Mouse (Mus musculus) forebrain, embryonic 10.5 days (tissue): ENCODE data around the gene Dexi. TPM values are rescaled to one million over a fixed set of nuclear protein-coding genes. Genes with fewer than 3 reads are reported as not detected.

Experiments
- DNase-seq: peaks from one replicate; pipeline ENCODE4 v3.0.0-alpha.2; 2017; ENCODE audit warnings: low spot score; ENCODE audit errors: extremely low spot score
- H3K27ac ChIP-seq: fragments of 300-500 bp; sonication (generic); 2 replicates; pipeline ENCODE4 v1.5.1; 2016; ENCODE audit warnings: mild to moderate bottlenecking
- H3K27me3 ChIP-seq: fragments of 300-500 bp; sonication (generic); 2 replicates; pipeline ENCODE4 v1.6.1; 2016; ENCODE audit warnings: mild to moderate bottlenecking; ENCODE audit not compliant: poor library complexity, severe bottlenecking
- H3K36me3 ChIP-seq: fragments of 300-500 bp; sonication (generic); replicated peaks from 2 replicates; pipeline ENCODE4 v1.6.1; 2016; ENCODE audit warnings: mild to moderate bottlenecking, moderate library complexity
- H3K4me1 ChIP-seq: fragments of 300-500 bp; sonication (generic); 2 replicates; pipeline ENCODE4 v1.6.1; 2016
- H3K4me3 ChIP-seq: fragments of 300-500 bp; sonication (generic); 2 replicates; pipeline ENCODE4 v1.5.1; 2016; ENCODE audit warnings: mild to moderate bottlenecking, moderate library complexity
- H3K9me3 ChIP-seq: fragments of 300-500 bp; sonication (generic); 2 replicates; pipeline ENCODE4 v1.6.1; 2016; ENCODE audit warnings: mild to moderate bottlenecking, moderate library complexity
- WGBS: fragments of 180-500 bp; shearing (Covaris S2); methylation state at CpG from one replicate; pipeline ENCODE4 v1.1.7; 2016; 5-methylcytosine and 5-hydroxymethylcytosine counted together
- polyA plus RNA-seq: library from polyadenylated mRNA; unstranded; fragments of >200 nt; fragmentation: Nextera tagmentation; extraction: Ambion mirVana; gene quantifications from 2 replicates; pipeline ENCODE4 v1.2.1, GENCODE M21; 2016

The Dexi gene
- polyA plus RNA-seq, 1 experiment from 2014 or later: 14.1 TPM

GRCm38 (mm10) chr16:10565278-10565885 is 22.5 kb upstream of the Dexi start:
- peaks cover 10% of the 10 kb centered on the region for H3K4me1 ChIP-seq
- H3K36me3 ChIP-seq: peaks cover 25% of the 10 kb centered on the region
- 40% methylated on average over 4 of the region's 4 CpGs for WGBS
- H3K27me3 ChIP-seq: no peaks in the 10 kb centered on the region
- DNase-seq: peak; percentile 69
- no peak overlapping the region for H3K27ac ChIP-seq
- no peaks in the 10 kb centered on the region for H3K9me3 ChIP-seq
- H3K4me3 ChIP-seq: no peak overlapping the region

- 95% methylated on average over 8 of the region's 8 CpGs for WGBS
These were observed 17.1 kb upstream of the Dexi start for GRCm38 (mm10) chr16:10559991-10560390.

GRCm38 (mm10) chr16:10553858-10554257 is 11.0 kb upstream of the Dexi start:
- no peaks in the 10 kb centered on the region for H3K27me3 ChIP-seq
- no peaks in the 10 kb centered on the region for H3K36me3 ChIP-seq
- DNase-seq: no peak
- H3K9me3 ChIP-seq: no peaks in the 10 kb centered on the region
- H3K4me1 ChIP-seq: no peaks in the 10 kb centered on the region
- 89% methylated on average over 2 of the region's 2 CpGs for WGBS
- H3K4me3 ChIP-seq: no peak overlapping the region
- no peak overlapping the region for H3K27ac ChIP-seq

More at GRCm38 (mm10) chr16:10559991-10560390, 17.1 kb upstream of the Dexi start:
- Histone ChIP-seq H3K9me3 (no peaks in the 10 kb centered on the region), H3K36me3 (peaks cover 20% of the 10 kb centered on the region), H3K27me3 (no peaks in the 10 kb centered on the region), H3K4me1 (no peaks in the 10 kb centered on the region), H3K27ac (no peak overlapping the region), H3K4me3 (no peak overlapping the region)
- no peak for DNase-seq

- H3K9me3 ChIP-seq: no peaks in the 10 kb centered on the region
- no peak overlapping the region for H3K4me3 ChIP-seq
- H3K27me3 ChIP-seq: no peaks in the 10 kb centered on the region
- no peak for DNase-seq
- no peak overlapping the region for H3K27ac ChIP-seq
- no peaks in the 10 kb centered on the region for H3K36me3 ChIP-seq
- H3K4me1 ChIP-seq: peaks cover 5% of the 10 kb centered on the region
- 88% methylated on average over 4 of the region's 4 CpGs for WGBS
These were observed 8.7 kb upstream of the Dexi start for GRCm38 (mm10) chr16:10551592-10551991.

GRCm38 (mm10) chr16:10549600-10549999 is 6.7 kb upstream of the Dexi start:
- no peaks in the 10 kb centered on the region for H3K36me3 ChIP-seq
- H3K9me3 ChIP-seq: no peaks in the 10 kb centered on the region
- H3K27ac ChIP-seq: no peak overlapping the region
- no peak for DNase-seq
- no peak overlapping the region for H3K4me3 ChIP-seq
- H3K4me1 ChIP-seq: peaks cover 20% of the 10 kb centered on the region
- H3K27me3 ChIP-seq: no peaks in the 10 kb centered on the region
- WGBS: 91% methylated on average over 2 of the region's 2 CpGs

- no peaks in the 10 kb centered on the region for H3K27me3 ChIP-seq
- WGBS: 68% methylated on average over 3 of the region's 3 CpGs
These were observed 6.1 kb upstream of the Dexi start for GRCm38 (mm10) chr16:10548938-10549337.

GRCm38 (mm10) chr16:10546865-10547264 is 4.0 kb upstream of the Dexi start:
- DNase-seq: no peak
- no peak overlapping the region; the same call in 1 of the 2 replicates for H3K4me3 ChIP-seq
- H3K27me3 ChIP-seq: no peaks in the 10 kb centered on the region
- no peak overlapping the region for H3K27ac ChIP-seq
- H3K4me1 ChIP-seq: peaks cover 35% of the 10 kb centered on the region
- no peaks in the 10 kb centered on the region for H3K9me3 ChIP-seq
- WGBS: 79% methylated on average over 3 of the region's 3 CpGs
- no peaks in the 10 kb centered on the region for H3K36me3 ChIP-seq

More at GRCm38 (mm10) chr16:10548938-10549337, 6.1 kb upstream of the Dexi start:
- Histone ChIP-seq H3K36me3 (no peaks in the 10 kb centered on the region), H3K4me1 (peaks cover 22% of the 10 kb centered on the region), H3K4me3 (no peak overlapping the region), H3K9me3 (no peaks in the 10 kb centered on the region), H3K27ac (no peak overlapping the region)
- DNase-seq: no peak

GRCm38 (mm10) chr16:10544995-10545622 is 2.3 kb upstream of the Dexi start, which contains the start of gene Clec16a:
TSS of gene Clec16a (plus strand) at chr16:10545339.
- H3K9me3 ChIP-seq: no peaks in the 10 kb centered on the region
- no peaks in the 10 kb centered on the region for H3K36me3 ChIP-seq
- DNase-seq: peak; percentile 94
- peaks cover 53% of the 10 kb centered on the region for H3K4me1 ChIP-seq
- H3K27me3 ChIP-seq: no peaks in the 10 kb centered on the region
- peak within 1 kb of the TSS; percentile 83 for H3K27ac ChIP-seq
- WGBS: under 1% methylated on average over 58 of the region's 58 CpGs
- H3K4me3 ChIP-seq: peak within 1 kb of the TSS; percentile 94

GRCm38 (mm10) chr16:10542266-10542665 is 588 bp downstream of the Dexi start:
- DNase-seq: peak; percentile 38
- Histone ChIP-seq H3K4me3 (peak overlapping the region; percentile 79), H3K27ac (peak overlapping the region; percentile 92), H3K4me1 (peaks cover 61% of the 10 kb centered on the region), H3K9me3 (no peaks in the 10 kb centered on the region), H3K27me3 (no peaks in the 10 kb centered on the region), H3K36me3 (no peaks in the 10 kb centered on the region)
- WGBS: 6% methylated on average over 22 of the region's 22 CpGs

GRCm38 (mm10) chr16:10541598-10541930 is 1.3 kb downstream of the Dexi start:
- WGBS: 51% methylated on average over 7 of the region's 7 CpGs
- DNase-seq: no peak
- Histone ChIP-seq H3K36me3 (no peaks in the 10 kb centered on the region), H3K27ac (no peak overlapping the region), H3K4me1 (peaks cover 56% of the 10 kb centered on the region), H3K9me3 (no peaks in the 10 kb centered on the region), H3K4me3 (peak overlapping the region; percentile 79), H3K27me3 (no peaks in the 10 kb centered on the region)

GRCm38 (mm10) chr16:10540763-10541597 is 1.9 kb downstream of the Dexi start:
- 82% methylated on average over 16 of the region's 16 CpGs for WGBS
- H3K4me1 ChIP-seq: peaks cover 50% of the 10 kb centered on the region
- DNase-seq: no peak
- no peaks in the 10 kb centered on the region; the same call in 1 of the 2 replicates for H3K36me3 ChIP-seq
- H3K27ac ChIP-seq: no peak overlapping the region
- H3K27me3 ChIP-seq: no peaks in the 10 kb centered on the region
- no peaks in the 10 kb centered on the region for H3K9me3 ChIP-seq
- peak overlapping the region; percentile 79 for H3K4me3 ChIP-seq

GRCm38 (mm10) chr16:10536961-10537360 is 5.9 kb downstream of the Dexi start:
- Histone ChIP-seq H3K4me1 (peaks cover 26% of the 10 kb centered on the region), H3K36me3 (peaks cover 17% of the 10 kb centered on the region), H3K27ac (no peak overlapping the region), H3K4me3 (no peak overlapping the region), H3K27me3 (no peaks in the 10 kb centered on the region), H3K9me3 (no peaks in the 10 kb centered on the region)
- 88% methylated on average over 3 of the region's 3 CpGs for WGBS
- DNase-seq: no peak

GRCm38 (mm10) chr16:10536323-10536722 is 6.5 kb downstream of the Dexi start:
- WGBS: 84% methylated on average over 5 of the region's 5 CpGs
- H3K36me3 ChIP-seq: peaks cover 23% of the 10 kb centered on the region
- DNase-seq: no peak

More at GRCm38 (mm10) chr16:10536323-10536722, 6.5 kb downstream of the Dexi start:
- Histone ChIP-seq H3K4me1 (peaks cover 20% of the 10 kb centered on the region), H3K27ac (no peak overlapping the region), H3K27me3 (no peaks in the 10 kb centered on the region), H3K4me3 (no peak overlapping the region), H3K9me3 (no peaks in the 10 kb centered on the region)
